Mouse (Mus musculus) lung, postnatal 25 days (tissue): ENCODE measurements at regions not wholly inside any gene's neighbourhood (a gene's known extent, or its start where the extent isn't known, plus 50 kb on each side); places are given as distances from the start of the nearest gene placed in this dataset.

Experiments used
- DNase-seq: peaks from one replicate; pipeline ENCODE4 v3.0.0; 2022; ENCODE audit warnings: low spot score

GRCm38 (mm10) chr10:122386748-122387147, 61.6 kb upstream of the Avpr1a start:
- no peak for DNase-seq

- DNase-seq, result no peak
Observed at GRCm38 (mm10) chr10:122379661-122380344, 68.5 kb upstream of the Avpr1a start.

GRCm38 (mm10) chr10:122343291-122343690, 105.0 kb upstream of the Avpr1a start:
- no peak for DNase-seq

GRCm38 (mm10) chr10:122342356-122342755, 105.9 kb upstream of the Avpr1a start:
- no peak for DNase-seq

DNA sequence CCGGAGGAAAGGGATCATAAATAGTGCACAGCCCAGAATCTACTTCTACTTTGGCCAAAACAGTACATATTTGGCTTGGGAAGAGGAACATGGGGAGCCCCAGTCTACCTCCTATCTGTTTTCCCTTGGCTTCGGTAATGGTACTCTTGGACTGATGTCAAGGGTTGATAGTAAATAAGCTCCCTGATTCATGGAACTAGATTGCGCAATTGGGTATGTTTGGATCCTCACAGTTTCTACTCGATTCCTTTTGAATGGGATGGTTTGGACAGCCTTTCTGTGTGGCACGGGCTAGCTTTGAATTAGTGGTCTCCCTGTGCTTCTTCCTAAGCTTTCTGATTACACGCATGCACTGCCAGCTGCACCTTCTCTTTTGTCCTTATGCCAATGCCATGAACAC, 121.4 kb upstream of the Avpr1a start:
- DNase-seq, result no peak

- no peak for DNase-seq
Observed at GRCm38 (mm10) chr10:122318886-122319285, 129.4 kb upstream of the Avpr1a start.

GRCm38 (mm10) chr10:122310646-122311193, 137.6 kb upstream of the Avpr1a start:
- no peak for DNase-seq

GRCm38 (mm10) chr10:122308691-122309090, 139.6 kb upstream of the Avpr1a start:
- no peak for DNase-seq

DNA sequence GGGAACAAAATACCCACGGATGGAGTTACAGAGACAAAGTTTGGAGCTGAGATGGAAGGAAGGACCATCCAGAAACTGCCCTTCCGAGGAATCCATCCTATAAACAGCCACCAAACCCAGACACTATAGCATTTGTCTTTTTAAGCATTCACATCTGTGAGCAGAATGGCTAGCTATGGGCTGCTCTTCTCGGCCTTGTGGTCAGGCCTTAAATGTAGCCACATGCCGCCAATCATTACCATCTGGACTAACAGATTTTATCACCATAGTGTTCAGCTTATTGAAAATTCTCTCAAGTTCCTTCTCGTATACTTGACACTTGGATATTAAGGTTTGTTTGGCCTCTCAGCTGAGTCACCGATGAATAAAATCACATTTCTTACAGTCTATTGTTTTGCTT, 146.0 kb upstream of the Avpr1a start:
- DNase-seq, result no peak

GRCm38 (mm10) chr10:122295921-122296425, 152.3 kb upstream of the Avpr1a start:
- no peak for DNase-seq

DNA sequence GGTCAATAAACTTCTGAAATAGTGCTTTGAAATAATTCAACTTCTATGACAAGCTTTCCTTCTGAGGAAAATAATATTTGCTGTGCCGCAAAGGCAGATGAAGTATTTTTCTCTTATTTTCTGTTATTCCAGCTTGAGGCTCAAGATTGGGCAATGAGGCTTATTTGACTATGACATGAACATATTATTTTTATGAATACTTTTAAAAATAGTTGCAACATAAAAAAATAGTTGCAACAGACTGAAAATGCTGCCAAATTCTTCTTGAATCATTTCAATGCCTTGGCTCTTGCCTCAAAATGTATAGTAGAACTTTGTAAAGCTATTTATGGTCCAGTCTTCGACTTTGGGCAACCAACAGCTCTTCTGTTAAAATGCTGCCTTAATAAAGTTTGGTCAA, 156.7 kb upstream of the Avpr1a start:
- no peak for DNase-seq

DNA sequence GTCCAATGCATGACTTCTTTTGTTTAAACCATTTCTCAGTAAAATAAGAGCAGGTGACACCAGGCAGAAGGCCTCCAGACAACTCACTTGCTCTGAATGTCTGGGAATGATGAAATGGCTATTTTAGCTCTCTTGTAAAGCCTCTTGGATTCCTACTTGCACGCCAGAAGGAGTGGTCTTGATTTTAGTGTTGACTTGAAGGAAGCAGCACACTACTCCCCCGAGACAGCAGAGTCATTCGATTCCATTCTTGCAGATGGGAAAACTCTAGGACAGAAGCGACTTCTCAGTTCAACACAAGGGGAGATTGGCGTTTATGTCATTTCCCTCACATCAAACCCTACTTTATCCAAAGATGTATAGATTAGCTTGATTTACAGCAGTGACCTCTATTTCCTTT, 157.2 kb upstream of the Avpr1a start:
- no peak for DNase-seq

GRCm38 (mm10) chr10:122274885-122275284, 173.4 kb upstream of the Avpr1a start:
- DNase-seq, result no peak

- DNase-seq, result no peak
Observed at GRCm38 (mm10) chr10:122274181-122274580, 174.1 kb upstream of the Avpr1a start.

DNA sequence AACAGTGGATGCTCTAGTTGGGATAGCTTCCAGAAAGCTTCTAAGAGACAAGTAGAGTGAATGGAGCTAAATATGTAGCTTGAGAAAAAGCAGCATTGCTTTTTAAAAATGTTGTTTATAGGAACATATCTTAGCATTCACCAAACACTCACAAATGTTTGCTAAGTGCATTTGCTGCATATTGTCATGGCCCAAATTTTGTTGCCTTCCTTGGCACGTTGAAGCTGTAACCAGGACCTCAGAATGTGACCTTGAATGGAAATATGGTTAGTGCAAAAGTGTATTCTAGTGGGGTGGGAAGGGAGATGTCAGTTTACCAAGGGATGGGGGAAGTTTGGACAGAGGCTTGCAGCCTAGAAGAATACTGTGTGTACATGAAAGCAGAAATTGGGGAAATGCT, 166.9 kb upstream of the Rxylt1 start:
- no peak for DNase-seq

DNA sequence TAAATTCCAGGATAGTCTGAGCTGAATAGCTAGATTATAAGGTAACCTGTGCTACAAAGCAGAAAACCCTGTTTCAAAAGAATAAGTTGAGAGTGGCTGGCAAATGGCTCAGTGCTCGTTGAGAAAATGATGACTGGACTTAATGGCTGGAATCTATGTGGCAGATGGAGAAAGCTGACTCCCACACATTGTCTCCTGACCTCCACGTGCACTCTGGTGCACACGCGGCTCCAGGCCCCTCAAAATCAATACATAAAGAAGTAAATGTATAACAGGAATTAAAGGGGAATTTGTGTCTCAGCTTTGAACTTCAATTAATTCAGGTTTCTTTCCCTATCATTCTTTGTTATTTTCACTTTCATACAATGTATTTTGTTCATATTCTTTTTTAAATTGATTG, 162.2 kb upstream of the Rxylt1 start:
- no peak for DNase-seq

- DNase-seq, result no peak
Observed at GRCm38 (mm10) chr10:122258711-122259110, 161.5 kb upstream of the Rxylt1 start.

DNA sequence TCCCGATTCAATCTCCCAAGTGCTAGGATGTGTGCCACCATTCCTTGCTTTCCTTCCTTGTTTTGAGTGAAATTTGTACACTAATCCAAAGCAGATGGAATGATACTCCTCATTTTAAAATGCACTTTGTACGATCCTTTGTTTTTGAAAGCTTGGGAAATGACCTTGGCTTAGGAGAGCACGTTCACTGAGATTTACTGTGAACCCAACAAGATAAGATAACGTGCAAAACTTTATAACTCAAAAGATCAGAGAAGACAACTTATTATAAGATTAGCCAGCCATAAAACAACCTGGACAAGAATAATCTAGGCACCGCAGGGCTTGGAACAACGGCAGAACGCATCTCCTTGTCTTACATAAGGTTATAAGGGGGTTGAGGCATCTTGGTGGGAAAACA, 134.6 kb upstream of the Rxylt1 start:
- no peak for DNase-seq

GRCm38 (mm10) chr10:122230746-122231145, 133.6 kb upstream of the Rxylt1 start:
- peak; percentile 0 for DNase-seq

DNA sequence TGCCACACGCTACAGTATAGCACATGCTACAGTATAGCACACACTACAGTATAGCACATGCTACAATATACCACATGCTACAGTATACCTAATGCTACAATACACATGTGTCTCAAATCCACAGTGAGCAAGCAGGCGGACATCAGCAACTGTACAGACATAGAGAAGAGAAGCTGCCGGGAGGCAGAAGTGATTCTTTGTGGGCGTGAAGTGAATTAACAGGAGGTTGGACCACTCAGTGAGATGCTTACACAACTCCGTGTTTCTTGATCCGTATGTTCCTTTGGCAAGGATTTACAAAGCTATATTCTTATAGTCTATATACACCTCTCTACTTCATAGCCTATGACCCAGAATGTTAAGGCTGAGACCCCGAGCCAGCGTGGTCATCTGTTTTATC, 128.5 kb upstream of the Rxylt1 start:
- DNase-seq, result no peak

DNA sequence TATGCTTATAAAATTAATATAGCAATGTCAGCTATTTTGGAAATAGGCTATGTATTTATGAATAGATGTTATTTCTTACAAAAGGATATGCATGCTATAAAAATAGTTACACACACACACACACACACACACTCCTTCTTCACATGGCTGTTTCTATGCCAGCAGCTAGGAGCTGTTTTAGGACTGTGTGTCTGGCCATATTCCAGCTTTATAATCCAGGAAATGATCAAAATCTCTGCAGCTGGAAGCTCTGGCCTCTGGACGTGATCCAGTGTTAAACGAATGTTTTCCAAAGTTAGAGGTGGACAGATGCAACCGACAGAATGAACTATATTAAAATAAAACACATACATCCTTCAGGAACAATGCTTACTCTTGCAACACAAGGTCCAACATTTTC, 125.9 kb upstream of the Rxylt1 start:
- DNase-seq, result no peak

GRCm38 (mm10) chr10:122217594-122217993, 120.4 kb upstream of the Rxylt1 start:
- DNase-seq, result no peak

- no peak for DNase-seq
Observed at GRCm38 (mm10) chr10:122199791-122200190, 102.6 kb upstream of the Rxylt1 start.

GRCm38 (mm10) chr10:122197703-122198102, 100.5 kb upstream of the Rxylt1 start:
- no peak for DNase-seq
